Mouse (Mus musculus) MEL (cell line): ENCODE results near the gene Smarcb1. TPM values are rescaled to one million over a fixed set of nuclear protein-coding genes. Genes with fewer than 3 reads are reported as not detected.

Experiments
- DNase-seq: peaks from one replicate; pipeline ENCODE4 v3.0.0; 2011; ENCODE audit warnings: low read depth, low spot score
- H3K27ac ChIP-seq: 2 replicates; pipeline ENCODE4 v1.5.1; 2012; ENCODE audit warnings: low read depth, mild to moderate bottlenecking, control low read depth, low read length, moderate library complexity; ENCODE audit not compliant: control insufficient read depth
- H3K27me3 ChIP-seq, 2 experiments: fragments of 150-350 bp in 1 of 2; sonication (generic) in 1 of 2; 2 replicates each; pipeline ENCODE4 v1.6.1; 2012; ENCODE audit warnings: low read length in 2 of 2, mild to moderate bottlenecking in 2 of 2, improper control_type of control experiment in 1 of 2, moderate library complexity in 1 of 2; ENCODE audit not compliant: insufficient read depth in 2 of 2, control insufficient read depth in 1 of 2
- H3K36me3 ChIP-seq, 2 experiments: 2 replicates each; pipeline ENCODE4 v1.6.1; 2012 to 2014; ENCODE audit warnings: low read length in 2 of 2, improper control_type of control experiment in 1 of 2, inconsistent platforms in 1 of 2, mild to moderate bottlenecking in 1 of 2; ENCODE audit not compliant: insufficient read depth in 2 of 2, control insufficient read depth in 1 of 2
- H3K4me1 ChIP-seq, 2 experiments: fragments of 150-350 bp in 1 of 2; sonication (generic) in 1 of 2; 2 replicates each; pipeline ENCODE4 v1.6.1; 2012; ENCODE audit warnings: low read length in 2 of 2, improper control_type of control experiment in 1 of 2, mild to moderate bottlenecking in 1 of 2; ENCODE audit not compliant: insufficient read depth in 2 of 2, control insufficient read depth in 1 of 2
- H3K4me3 ChIP-seq, 2 experiments: fragments of 150-350 bp in 1 of 2; sonication (generic) in 1 of 2; 2 replicates each; pipeline ENCODE4 v1.5.1; 2012; ENCODE audit warnings: low read depth in 2 of 2, low read length in 2 of 2, mild to moderate bottlenecking in 2 of 2, moderate library complexity in 2 of 2, control low read depth in 1 of 2, improper control_type of control experiment in 1 of 2; ENCODE audit not compliant: control insufficient read depth in 1 of 2, insufficient read depth in 1 of 2
- H3K79me2 ChIP-seq: 2 replicates; pipeline ENCODE4 v1.6.1; 2012; ENCODE audit warnings: mild to moderate bottlenecking, low read length, moderate library complexity; ENCODE audit not compliant: control insufficient read depth, poor library complexity, insufficient read depth
- H3K9ac ChIP-seq: 2 replicates; pipeline ENCODE4 v1.6.1; 2012; ENCODE audit warnings: low read depth, mild to moderate bottlenecking, control low read depth, low read length, moderate library complexity; ENCODE audit not compliant: control insufficient read depth, poor library complexity, severe bottlenecking
- H3K9me3 ChIP-seq: fragments of 150-350 bp; sonication (generic); replicated peaks from 2 replicates; pipeline ENCODE4 v1.6.1; 2012; ENCODE audit warnings: mild to moderate bottlenecking, low read length, improper control_type of control experiment, moderate library complexity; ENCODE audit not compliant: insufficient read depth
- CTCF ChIP-seq, 3 experiments: IDR thresholded peaks in 2 of 3; conservative IDR thresholded peaks in 1 of 3; 2 replicates each; pipeline ENCODE4 v1.5.1; 2011 to 2012; ENCODE audit warnings: low read length in 3 of 3, low read depth in 2 of 3, mild to moderate bottlenecking in 2 of 3, improper control_type of control experiment in 1 of 3, inconsistent platforms in 1 of 3, mixed read lengths in 1 of 3, moderate library complexity in 1 of 3; ENCODE audit not compliant: control insufficient read depth in 1 of 3, insufficient read depth in 1 of 3, poor library complexity in 1 of 3, severe bottlenecking in 1 of 3
- ETS1 ChIP-seq: IDR thresholded peaks from 2 replicates; pipeline ENCODE4 v1.6.1; 2012; ENCODE audit warnings: low read depth, mild to moderate bottlenecking, inconsistent platforms, low read length, improper control_type of control experiment, moderate library complexity
- MAFK ChIP-seq: IDR thresholded peaks from 2 replicates; pipeline ENCODE4 v1.6.1; 2011; ENCODE audit warnings: low read depth, mild to moderate bottlenecking, low read length, improper control_type of control experiment, borderline replicate concordance
- MAX ChIP-seq: IDR thresholded peaks from 2 replicates; pipeline ENCODE4 v1.6.1; 2011; ENCODE audit warnings: low read length, improper control_type of control experiment
- MXI1 ChIP-seq: IDR thresholded peaks from 2 replicates; pipeline ENCODE4 v1.6.1; 2011; ENCODE audit warnings: mild to moderate bottlenecking, low read depth, low read length, improper control_type of control experiment
- MYB ChIP-seq: IDR thresholded peaks from 2 replicates; pipeline ENCODE4 v1.6.1; 2011; ENCODE audit warnings: mild to moderate bottlenecking, low read depth, low read length, improper control_type of control experiment
- NRF1 ChIP-seq: IDR thresholded peaks from 2 replicates; pipeline ENCODE4 v1.6.1; 2014; ENCODE audit warnings: low read depth, mild to moderate bottlenecking, inconsistent platforms, low read length, improper control_type of control experiment, moderate library complexity; ENCODE audit not compliant: poor library complexity, insufficient read depth, severe bottlenecking
- POLR2A ChIP-seq, 2 experiments: IDR thresholded peaks; 2 replicates each; pipeline ENCODE4 v1.6.1; 2011 to 2012; ENCODE audit warnings: low read length in 2 of 2, mild to moderate bottlenecking in 2 of 2, control low read depth in 1 of 2, improper control_type of control experiment in 1 of 2, low read depth in 1 of 2, moderate library complexity in 1 of 2; ENCODE audit not compliant: control insufficient read depth in 1 of 2, insufficient read depth in 1 of 2, poor library complexity in 1 of 2
- RCOR1 ChIP-seq: IDR thresholded peaks from 2 replicates; pipeline ENCODE4 v1.6.1; 2012; ENCODE audit warnings: low read depth, mild to moderate bottlenecking, inconsistent platforms, low read length, improper control_type of control experiment
- SIN3A ChIP-seq: IDR thresholded peaks from 2 replicates; pipeline ENCODE4 v1.6.1; 2012; ENCODE audit warnings: low read length, improper control_type of control experiment, inconsistent platforms
- USF1 ChIP-seq: IDR thresholded peaks from 2 replicates; pipeline ENCODE4 v1.6.1; 2014; ENCODE audit warnings: low read depth, mild to moderate bottlenecking, inconsistent platforms, low read length, improper control_type of control experiment, moderate library complexity
- ZMIZ1 ChIP-seq: IDR thresholded peaks from 2 replicates; pipeline ENCODE4 v1.6.1; 2012; ENCODE audit warnings: low read depth, mild to moderate bottlenecking, inconsistent platforms, low read length, improper control_type of control experiment, moderate library complexity
- ZNF384 ChIP-seq: IDR thresholded peaks from 2 replicates; pipeline ENCODE4 v1.6.1; 2012; ENCODE audit warnings: low read depth, mild to moderate bottlenecking, inconsistent platforms, low read length, improper control_type of control experiment
- polyA plus RNA-seq, 2 experiments: library from polyadenylated mRNA; stranded (reverse) in 1 of 2; unstranded in 1 of 2; fragments of >175 nt in 1 of 2; fragments of >200 nt in 1 of 2; gene quantifications; 2 replicates each; pipeline versions ENCODE4 v1.2.1 to v1.2.4; 2012; ENCODE audit warnings: low replicate concordance in 2 of 2, low read depth in 1 of 2; ENCODE audit not compliant: insufficient read length in 2 of 2, insufficient read depth in 1 of 2, missing spikeins in 1 of 2
- total RNA-seq: library from RNA; depleted of rRNA; stranded (reverse); fragments of 300-350 nt; gene quantifications from 2 replicates; pipeline ENCODE4 v1.2.3, GENCODE M21; 2012

Gene Smarcb1
- total and polyA plus RNA-seq, 3 experiments = 91.8 to 2,689 (median 117) TPM

DNA sequence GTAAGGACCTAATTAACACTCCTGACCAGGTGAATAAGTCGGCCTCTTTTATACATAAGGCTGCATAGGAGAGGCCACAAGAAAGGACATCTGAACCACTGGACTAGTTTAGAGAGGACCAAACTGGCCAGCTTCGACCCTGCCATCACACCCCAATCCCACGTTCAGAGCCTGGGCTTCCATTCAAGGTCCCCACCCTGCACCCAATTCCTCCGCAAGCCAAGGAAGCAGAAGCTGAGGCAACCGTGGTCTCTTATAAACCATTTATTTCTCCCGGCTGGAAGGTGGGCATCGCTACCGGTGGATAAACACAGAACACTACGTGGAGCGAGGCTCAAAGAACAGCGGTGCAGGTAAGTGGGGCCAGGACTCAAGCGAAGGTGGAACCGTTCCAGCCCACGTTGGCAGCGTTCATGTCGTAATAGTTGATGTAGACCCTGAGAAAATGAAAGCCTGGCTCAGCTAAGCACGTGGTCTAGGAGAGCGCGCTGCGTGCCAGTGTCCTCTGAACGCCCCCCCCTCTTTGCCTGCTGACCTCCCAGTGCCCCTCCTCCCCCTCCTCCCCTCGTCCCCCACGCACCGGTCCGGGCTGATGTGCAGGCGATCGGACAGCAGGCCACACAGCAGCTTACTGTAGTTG is 62.2 kb downstream of the Smarcb1 start:
- peaks cover 16% of the 10 kb centered on the region for H3K79me2 ChIP-seq
- no peaks in the 10 kb centered on the region for H3K27me3 ChIP-seq
- peaks cover 0 to 18% of the 10 kb centered on the region in 2 experiments; a peak in 2 of 4 replicates for H3K36me3 ChIP-seq
- peak overlapping the region; percentile 43 for H3K27ac ChIP-seq
- peak overlapping the region; percentile 73 for H3K9ac ChIP-seq
- peak overlapping the region; percentile 62 to 80 for H3K4me3 ChIP-seq
- peak; percentile 54 for DNase-seq
- H3K4me1 ChIP-seq = peaks cover 7 to 14% of the 10 kb centered on the region in 2 experiments; a peak in 3 of 4 replicates
- H3K9me3 ChIP-seq = no peaks in the 10 kb centered on the region
- TF ChIP-seq USF1 (0 out of 2 replicates have a peak, but pooled peaks have one; percentile 9), MXI1 (peak; percentile 79; the same call in 1 of the 2 replicates), MAX (peak; percentile 72), NRF1 (no peak), SIN3A (peak; percentile 47; the same call in 1 of the 2 replicates)
- TF ChIP-seq, all 39 proteins: peak for 4

DNA sequence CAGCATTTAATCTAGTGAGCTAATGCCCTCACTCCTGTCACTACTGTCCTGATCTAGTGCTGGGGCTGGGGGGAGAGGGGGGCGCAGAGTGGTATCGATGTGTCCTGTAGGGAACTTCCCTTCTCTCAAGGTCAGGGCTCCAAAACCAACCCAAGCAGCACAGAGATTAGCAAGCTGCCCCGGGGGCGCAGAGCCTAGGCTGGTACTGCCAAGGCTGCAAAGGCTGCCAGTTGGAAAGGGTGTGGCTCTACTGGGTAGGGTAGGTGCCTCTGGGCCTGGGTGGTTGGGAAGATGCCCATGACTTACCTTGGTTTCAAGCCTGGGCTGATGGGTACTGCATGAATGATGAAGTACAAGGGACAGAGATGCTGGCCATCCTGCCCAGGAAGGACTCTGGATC is 63.8 kb downstream of the Smarcb1 start:
- no peaks in the 10 kb centered on the region for H3K27me3 ChIP-seq
- H3K27ac ChIP-seq = no peak overlapping the region
- no peak overlapping the region for H3K9ac ChIP-seq
- DNase-seq = no peak
- H3K9me3 ChIP-seq = no peaks in the 10 kb centered on the region
- peaks cover 7 to 14% of the 10 kb centered on the region in 2 experiments; a peak in 3 of 4 replicates for H3K4me1 ChIP-seq
- TF ChIP-seq POLR2A (IDR thresholded peaks at IDR 0.05; ENCODE audit: control insufficient read depth in 1 of 2, insufficient read depth in 1 of 2, low read depth in 1 of 2, low read length in 2 of 2, poor library complexity in 1 of 2) (0 out of 4 replicates have a peak, but pooled peaks of 1 of the 2 experiments have one; percentile 23), ZNF384 (no peak)
- TF ChIP-seq, all 39 proteins: peak for 1
- Histone ChIP-seq H3K36me3 (peaks cover 0 to 18% of the 10 kb centered on the region in 2 experiments; a peak in 2 of 4 replicates), H3K4me3 (no peak overlapping the region), H3K79me2 (peaks cover 16% of the 10 kb centered on the region)

GRCm38 (mm10) chr10:75856976-75857375 is 64.4 kb downstream of the Smarcb1 start:
- H3K27ac ChIP-seq = no peak overlapping the region
- H3K4me3 ChIP-seq = no peak overlapping the region
- H3K36me3 ChIP-seq = peaks cover 0 to 18% of the 10 kb centered on the region in 2 experiments; a peak in 2 of 4 replicates
- H3K27me3 ChIP-seq = no peaks in the 10 kb centered on the region
- no peak overlapping the region for H3K9ac ChIP-seq
- peaks cover 16% of the 10 kb centered on the region for H3K79me2 ChIP-seq
- H3K9me3 ChIP-seq = no peaks in the 10 kb centered on the region
- DNase-seq = no peak
- TF ChIP-seq RCOR1 (no peak), ZMIZ1 (no peak), MYB (no peak), ETS1 (no peak), MAFK (no peak), CTCF (IDR thresholded peaks at IDR 0.05 in 2 of 3, conservative IDR thresholded peaks at IDR 0.05 in 1 of 3; ENCODE audit: control insufficient read depth in 1 of 3, insufficient read depth in 1 of 3, low read depth in 2 of 3, low read length in 3 of 3, poor library complexity in 1 of 3, severe bottlenecking in 1 of 3) (no peak)
- TF ChIP-seq, all 39 proteins: peak for 0
- peaks cover 7 to 14% of the 10 kb centered on the region in 2 experiments; a peak in 3 of 4 replicates for H3K4me1 ChIP-seq
